Mouse (Mus musculus) hindbrain, embryonic 11.5 days (tissue): ENCODE data around the gene Olfr322. TPM values are rescaled to one million over a fixed set of nuclear protein-coding genes. Genes with fewer than 3 reads are reported as not detected.

Experiments
- ATAC-seq: fragments of 200-750 bp; cut with Nextera tagmentation; 2 replicates; pipeline ENCODE4 v1.8.0; 2017; ENCODE audit warnings: mild to moderate bottlenecking, moderate TSS enrichment, moderate library complexity; ENCODE audit not compliant: low FRiP score
- DNase-seq: peaks from one replicate; pipeline ENCODE4 v3.0.0-alpha.2; 2015; ENCODE audit warnings: low spot score
- H3K27ac ChIP-seq: fragments of 300-500 bp; sonication (generic); 2 replicates; pipeline ENCODE4 v1.5.1; 2014; ENCODE audit warnings: mild to moderate bottlenecking, low read depth, low read length
- H3K27me3 ChIP-seq: fragments of 300-500 bp; sonication (generic); 2 replicates; pipeline ENCODE4 v1.6.1; 2014; ENCODE audit warnings: mild to moderate bottlenecking, low read length, moderate library complexity, mixed read lengths; ENCODE audit not compliant: control insufficient read depth, insufficient read depth
- H3K36me3 ChIP-seq: fragments of 300-500 bp; sonication (generic); 2 replicates; pipeline ENCODE4 v1.6.1; 2014; ENCODE audit warnings: mild to moderate bottlenecking, low read length, moderate library complexity, mixed read lengths; ENCODE audit not compliant: control insufficient read depth, insufficient read depth
- H3K4me1 ChIP-seq: fragments of 300-500 bp; sonication (generic); replicated peaks from 2 replicates; pipeline ENCODE4 v1.6.1; 2014; ENCODE audit warnings: low read length, mixed read lengths; ENCODE audit not compliant: control insufficient read depth, insufficient read depth
- H3K4me2 ChIP-seq: fragments of 300-500 bp; sonication (generic); replicated peaks from 2 replicates; pipeline ENCODE4 v1.6.1; 2014; ENCODE audit warnings: mild to moderate bottlenecking, low read depth, low read length
- H3K4me3 ChIP-seq: fragments of 300-500 bp; sonication (generic); 2 replicates; pipeline ENCODE4 v1.5.1; 2014; ENCODE audit warnings: low read depth, low read length
- H3K9ac ChIP-seq: fragments of 300-500 bp; sonication (generic); 2 replicates; pipeline ENCODE4 v1.6.1; 2014; ENCODE audit warnings: low read depth, low read length
- H3K9me3 ChIP-seq: fragments of 300-500 bp; sonication (generic); 2 replicates; pipeline ENCODE4 v1.6.1; 2016; ENCODE audit warnings: low read length; ENCODE audit not compliant: control insufficient read depth
- WGBS: fragments of 180-500 bp; shearing (Covaris S2); extraction: QIAGEN DNeasy Blood & Tissue Kit; methylation state at CpG from one replicate; pipeline ENCODE4 v1.1.7; 2014; 5-methylcytosine and 5-hydroxymethylcytosine counted together
- polyA plus RNA-seq: library from polyadenylated mRNA; unstranded; fragments of >200 nt; fragmentation: Nextera tagmentation; extraction: Ambion mirVana; gene quantifications from 2 replicates; pipeline ENCODE4 v1.2.1, GENCODE M21; 2014

The Olfr322 gene
- polyA plus RNA-seq, 1 experiment from 2014 or later = not detected

- Histone ChIP-seq H3K4me1 (peaks cover 2% of the 10 kb centered on the region; the same call in 1 of the 2 replicates), H3K36me3 (no peaks in the 10 kb centered on the region), H3K27ac (no peak overlapping the region), H3K27me3 (peaks cover 5% of the 10 kb centered on the region), H3K4me3 (no peak overlapping the region), H3K9ac (no peak overlapping the region), H3K4me2 (no peak overlapping the region), H3K9me3 (no peaks in the 10 kb centered on the region)
- ATAC-seq (no peak), DNase-seq (peak; percentile 78)
- 23% methylated on average over 3 of the region's 4 CpGs for WGBS
Measured at GRCm38 (mm10) chr11:58636376-58636977, 22.1 kb upstream of the Olfr322 start.

- Histone ChIP-seq H3K9ac (no peak overlapping the region), H3K4me3 (no peak overlapping the region)
Measured at GRCm38 (mm10) chr11:58638176-58638701, 20.3 kb upstream of the Olfr322 start.

GRCm38 (mm10) chr11:58640272-58640867 lies 18.2 kb upstream of the Olfr322 start, which contains the start of gene Trim58:
Gene Trim58 (plus strand): TSS chr11:58640465.
- Histone ChIP-seq H3K4me3 (peak within 1 kb of the TSS; percentile 30), H3K36me3 (no peaks in the 10 kb centered on the region), H3K4me1 (peaks cover 2% of the 10 kb centered on the region; the same call in 1 of the 2 replicates), H3K27ac (0 out of 2 replicates have a peak within 1 kb of the TSS, but pooled peaks have one; percentile 20), H3K9ac (peak within 1 kb of the TSS; percentile 50; the same call in 1 of the 2 replicates), H3K4me2 (peak within 1 kb of the TSS; percentile 95), H3K9me3 (no peaks in the 10 kb centered on the region), H3K27me3 (peaks cover 9% of the 10 kb centered on the region)
- no peak for ATAC-seq
- peak; percentile 46 for DNase-seq
- WGBS = 5% methylated on average over 34 of the region's 34 CpGs

More at GRCm38 (mm10) chr11:58638176-58638701, 20.3 kb upstream of the Olfr322 start:
- WGBS = 76% methylated on average over 7 of the region's 7 CpGs
- Histone ChIP-seq H3K36me3 (no peaks in the 10 kb centered on the region), H3K27ac (no peak overlapping the region), H3K4me2 (no peak overlapping the region), H3K9me3 (no peaks in the 10 kb centered on the region), H3K27me3 (peaks cover 9% of the 10 kb centered on the region), H3K4me1 (peaks cover 2% of the 10 kb centered on the region; the same call in 1 of the 2 replicates)
- no peak for ATAC-seq
- DNase-seq = no peak

DNA sequence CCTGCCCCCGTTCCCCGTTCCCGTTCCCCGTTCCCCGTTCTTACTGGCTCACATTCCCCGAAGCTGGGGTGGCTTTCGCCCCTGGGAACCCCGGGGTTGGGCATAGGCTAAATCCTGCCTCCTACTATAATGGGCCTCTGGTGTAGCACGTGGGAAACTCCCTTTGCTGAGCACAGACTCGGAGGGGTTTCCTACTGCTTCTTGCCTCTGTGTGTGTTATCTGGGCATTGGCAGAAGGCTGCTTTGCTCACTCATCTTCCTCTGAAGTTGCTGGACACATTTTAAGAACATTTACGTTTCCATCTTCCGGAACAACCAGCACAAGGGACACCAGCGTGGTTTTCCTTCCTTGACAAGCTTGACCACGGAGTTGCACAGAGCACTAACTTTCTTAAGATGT lies 17.5 kb upstream of the Olfr322 start:
- H3K9ac ChIP-seq = no peak overlapping the region
- no peaks in the 10 kb centered on the region for H3K36me3 ChIP-seq
- peak overlapping the region; percentile 95 for H3K4me2 ChIP-seq
- 38% methylated on average over 13 of the region's 14 CpGs for WGBS
- no peak for DNase-seq
- peaks cover 2% of the 10 kb centered on the region; the same call in 1 of the 2 replicates for H3K4me1 ChIP-seq
- H3K9me3 ChIP-seq = no peaks in the 10 kb centered on the region
- H3K27ac ChIP-seq = no peak overlapping the region
- peak overlapping the region; percentile 30 for H3K4me3 ChIP-seq
- ATAC-seq = no peak
- H3K27me3 ChIP-seq = peaks cover 9% of the 10 kb centered on the region

DNA sequence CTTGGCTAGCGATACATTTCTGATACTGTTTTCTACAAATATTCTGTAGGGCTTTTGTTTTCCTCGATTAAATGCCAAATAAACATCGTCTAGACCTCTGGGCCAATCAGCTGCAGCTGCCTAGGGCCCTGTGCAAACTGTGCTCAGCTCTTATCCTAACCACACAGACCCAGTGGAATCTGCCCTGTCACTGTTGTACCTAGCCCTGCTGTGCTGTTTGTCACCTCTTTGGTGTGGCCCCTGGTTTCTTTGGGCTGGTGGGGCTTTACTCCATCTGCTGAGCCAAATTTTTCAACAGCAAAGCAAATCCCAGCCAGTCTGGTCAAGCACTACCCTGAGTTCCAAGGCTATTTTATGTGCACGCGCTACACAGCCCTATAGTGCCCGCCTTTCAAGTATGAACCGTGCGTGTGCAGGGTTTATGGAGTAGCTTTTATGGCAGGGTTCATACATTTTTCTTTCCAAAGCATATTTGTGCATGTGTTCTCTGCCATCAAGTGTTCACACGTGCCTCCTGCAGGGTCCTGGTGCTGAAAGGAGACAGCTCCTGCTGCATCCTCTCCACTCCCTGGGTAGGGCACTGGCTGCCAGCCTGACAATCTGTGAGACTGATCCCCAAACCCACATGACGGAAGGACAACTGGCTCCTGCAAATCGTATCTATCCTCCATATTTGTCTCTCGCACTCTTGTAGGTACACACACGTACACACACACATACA lies 16.8 kb upstream of the Olfr322 start:
- WGBS = 84% methylated on average over 13 of the region's 13 CpGs
- Histone ChIP-seq H3K27ac (no peak overlapping the region), H3K9ac (no peak overlapping the region)

DNA sequence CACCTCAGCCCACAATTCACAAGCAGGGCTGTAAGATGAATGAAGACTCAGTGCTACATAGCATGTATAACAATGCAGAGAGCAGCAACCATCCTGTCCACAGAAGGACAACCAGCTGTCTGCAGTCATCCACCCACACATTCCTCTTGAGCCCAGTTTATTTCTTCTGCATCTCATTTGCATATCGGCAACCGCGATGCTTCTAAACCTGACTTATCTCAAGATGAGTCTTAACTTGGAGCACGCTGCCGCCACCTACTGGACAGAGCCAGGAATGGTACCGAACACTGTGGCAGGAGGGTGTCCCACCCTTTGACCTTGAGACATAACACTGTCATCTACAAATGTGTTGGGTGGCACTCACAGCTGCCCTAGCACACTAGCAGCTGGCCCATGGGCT lies 15.2 kb upstream of the Olfr322 start:
- DNase-seq (peak; percentile 61), ATAC-seq (no peak)
- WGBS = 33% methylated on average over 6 of the region's 6 CpGs
- Histone ChIP-seq H3K4me3 (no peak overlapping the region), H3K9ac (no peak overlapping the region), H3K9me3 (no peaks in the 10 kb centered on the region), H3K4me1 (peaks cover 2% of the 10 kb centered on the region; the same call in 1 of the 2 replicates), H3K36me3 (no peaks in the 10 kb centered on the region), H3K4me2 (no peak overlapping the region), H3K27ac (no peak overlapping the region), H3K27me3 (peaks cover 9% of the 10 kb centered on the region)

More for the DNA sequence above, 16.8 kb upstream of the Olfr322 start:
- ATAC-seq = no peak
- Histone ChIP-seq H3K4me2 (no peak overlapping the region; the same call in 1 of the 2 replicates), H3K9me3 (no peaks in the 10 kb centered on the region), H3K4me1 (peaks cover 2% of the 10 kb centered on the region; the same call in 1 of the 2 replicates), H3K27me3 (peaks cover 9% of the 10 kb centered on the region), H3K4me3 (no peak overlapping the region), H3K36me3 (no peaks in the 10 kb centered on the region)
- DNase-seq = no peak

DNA sequence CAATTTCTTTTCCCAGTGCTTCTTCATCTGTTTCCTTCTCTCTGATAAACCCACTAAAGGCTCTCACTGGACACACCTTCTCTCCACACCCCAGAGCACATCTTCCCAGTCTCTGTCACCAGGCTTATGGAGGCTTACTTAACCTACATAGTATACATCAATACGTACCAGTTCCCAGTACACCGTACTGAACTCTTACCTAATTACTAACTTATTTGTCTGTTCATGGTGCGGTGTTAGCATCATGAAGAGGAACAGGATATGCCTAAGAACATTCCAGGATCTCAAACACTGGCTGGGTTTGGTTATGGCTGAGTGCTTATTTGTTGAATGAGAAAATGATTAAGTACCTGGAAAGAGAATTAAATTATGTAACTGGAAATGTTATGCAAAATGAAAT lies 3.4 kb upstream of the Olfr322 start:
- Histone ChIP-seq H3K27ac (no peak overlapping the region), H3K9me3 (no peaks in the 10 kb centered on the region), H3K36me3 (no peaks in the 10 kb centered on the region), H3K4me1 (no peaks in the 10 kb centered on the region), H3K4me3 (no peak overlapping the region), H3K4me2 (no peak overlapping the region), H3K9ac (no peak overlapping the region), H3K27me3 (no peaks in the 10 kb centered on the region)
- no peak for ATAC-seq
- 87% methylated on average over 3 of the region's 3 CpGs for WGBS
- DNase-seq = no peak

GRCm38 (mm10) chr11:58669252-58669651 lies 10.7 kb downstream of the Olfr322 start:
- no peak overlapping the region for H3K4me3 ChIP-seq

More at GRCm38 (mm10) chr11:58669252-58669651, 10.7 kb downstream of the Olfr322 start:
- H3K9ac ChIP-seq = no peak overlapping the region
- no peaks in the 10 kb centered on the region for H3K27me3 ChIP-seq
- no peaks in the 10 kb centered on the region for H3K36me3 ChIP-seq
- H3K4me1 ChIP-seq = no peaks in the 10 kb centered on the region
- no peak overlapping the region for H3K27ac ChIP-seq
- no peak overlapping the region for H3K4me2 ChIP-seq
- DNase-seq (no peak), ATAC-seq (no peak)
- H3K9me3 ChIP-seq = no peaks in the 10 kb centered on the region
